Mouse (Mus musculus): ENCODE data around the gene Gm3448.
"Not testable (repeated sequence)": the region's sequence is repeated elsewhere in the genome, so short reads cannot be mapped to it uniquely, and the experiment has no call there.

Gene Gm3448

DNA sequence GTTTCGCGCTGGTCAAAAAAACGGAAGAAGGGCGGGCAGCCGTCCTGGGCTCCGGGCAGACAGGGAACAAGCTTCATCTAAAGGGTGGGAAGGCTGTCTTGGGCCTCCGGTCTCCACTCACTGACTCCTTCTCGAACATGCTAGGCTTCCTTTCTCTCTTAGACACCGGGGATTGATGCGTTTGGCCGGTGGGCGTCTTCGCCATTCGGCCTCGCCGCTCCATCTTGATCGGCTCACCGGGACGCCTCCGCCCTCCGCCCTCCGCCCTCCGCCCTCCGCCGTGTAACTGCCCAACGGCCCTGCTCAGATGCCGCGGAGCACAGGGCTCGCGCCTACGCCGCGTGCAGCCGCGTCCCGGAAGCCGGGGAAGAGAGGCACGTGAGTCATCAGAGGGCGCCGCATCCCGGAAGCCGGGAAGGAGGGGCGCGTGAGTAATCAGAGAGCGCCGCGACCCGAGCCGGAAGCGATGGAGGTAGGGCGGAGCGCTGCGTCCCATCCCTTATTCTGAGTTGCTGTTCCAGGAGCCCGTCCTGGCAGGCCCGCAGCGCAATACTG lies at the start of gene Gm3448, which contains the start of the genes Ermard and Tcte3:
TSS of gene Gm3448 (minus strand) at position 363 of the 555 bp plus-strand sequence.
TSS of gene Ermard (plus strand) at position 34 of the 555 bp plus-strand sequence.
TSS of gene Tcte3 (minus strand) at position 314 of the 555 bp plus-strand sequence.
- peak; percentile 55 for DNase-seq

DNA sequence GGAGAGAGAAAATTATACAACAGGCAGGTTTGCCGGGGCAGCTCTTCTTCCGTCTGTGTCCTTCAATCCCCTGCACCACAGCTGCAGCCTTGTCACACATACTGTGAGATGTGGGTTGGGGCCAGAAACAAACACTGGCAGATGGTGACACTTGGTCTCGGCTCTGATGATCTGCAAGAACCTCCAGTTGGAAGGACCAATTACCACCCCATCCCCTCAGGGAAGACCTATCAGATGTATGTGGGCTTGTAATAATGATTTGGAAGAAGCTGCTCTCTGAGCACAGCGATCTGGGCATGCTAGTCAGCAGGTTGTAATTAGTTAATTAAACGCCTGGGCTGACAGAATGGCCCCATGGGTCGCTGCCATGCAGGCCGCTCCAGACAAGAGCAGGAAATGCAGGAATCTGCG lies 47.3 kb upstream of the Gm3448 start:
- DNase-seq: peak; percentile 42

DNA sequence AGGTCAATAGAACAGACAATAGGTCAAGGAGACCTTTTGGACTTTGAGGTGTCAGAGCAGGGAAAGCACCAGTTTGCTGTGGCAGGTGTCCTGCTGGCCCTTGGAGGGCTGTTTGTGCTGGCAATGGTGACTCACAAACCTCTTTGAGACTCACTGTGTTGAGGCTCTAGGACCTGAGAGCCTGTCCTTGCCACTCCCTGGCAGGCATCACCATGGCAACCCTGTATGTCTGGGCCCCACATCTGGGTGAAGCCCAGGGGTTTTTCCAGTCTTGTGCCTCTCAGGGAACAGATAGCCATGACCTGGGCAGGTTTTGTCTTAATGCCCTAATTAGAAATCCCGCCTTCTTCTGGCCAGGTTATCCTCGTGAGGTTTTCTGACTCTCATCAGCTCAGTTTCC lies 46.8 kb upstream of the Gm3448 start:
- no peak for DNase-seq

DNA sequence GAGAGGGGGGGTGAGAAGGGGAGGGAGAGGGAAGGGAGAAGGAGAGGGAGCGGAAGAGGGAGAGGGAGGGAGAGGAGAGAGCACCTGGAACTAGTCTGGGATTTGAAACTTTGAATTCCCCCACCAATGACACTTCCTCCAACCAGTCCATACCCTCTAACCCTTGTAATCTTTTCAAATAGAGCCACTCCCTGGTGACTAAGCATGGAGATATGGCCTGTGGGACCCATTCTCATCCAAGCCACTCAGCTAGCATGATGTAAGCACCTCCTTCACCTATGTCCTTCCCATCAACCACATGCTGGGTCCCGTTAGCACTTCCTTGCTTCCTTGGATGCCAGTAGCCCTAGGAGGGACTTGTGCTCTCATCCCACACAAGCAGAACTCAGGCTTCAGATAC lies 43.7 kb upstream of the Gm3448 start:
- no peak for DNase-seq

DNA sequence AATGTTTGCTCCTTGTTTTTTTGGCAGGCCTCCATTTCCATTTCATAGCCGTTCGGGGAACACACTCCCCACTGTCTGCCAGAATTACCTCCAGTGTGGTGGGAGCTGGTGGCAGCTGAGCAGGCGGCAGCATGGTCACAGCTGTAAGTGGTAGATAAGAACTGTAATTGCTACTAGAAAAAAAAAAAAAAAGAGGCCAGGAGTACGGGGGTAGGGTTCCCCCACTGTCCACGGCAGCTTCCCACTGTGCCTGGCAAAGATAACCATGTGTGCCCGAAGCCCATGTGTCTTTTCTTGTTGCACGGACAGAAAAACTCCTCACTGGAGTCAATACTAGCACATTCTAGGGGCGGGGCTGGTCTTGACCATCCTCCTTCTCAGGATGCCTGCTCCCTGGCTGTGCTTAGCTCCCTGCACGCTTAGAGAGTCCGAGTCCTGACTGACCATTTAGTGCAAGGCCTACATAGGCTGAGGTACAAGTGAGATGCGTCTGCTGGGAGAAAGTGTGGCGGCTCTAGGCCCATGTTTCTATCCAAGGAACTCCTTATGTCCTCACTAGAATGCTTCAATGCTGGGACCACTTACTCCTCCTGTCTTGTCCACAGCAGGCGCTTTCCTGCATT lies 43.0 kb upstream of the Gm3448 start:
- DNase-seq: no peak

- DNase-seq: no peak
These were observed 36.2 kb upstream of the Gm3448 start for GRCm38 (mm10) chr17:15077536-15077935.

- DNase-seq: no peak
These were observed 33.7 kb upstream of the Gm3448 start for GRCm38 (mm10) chr17:15075033-15075432.

DNA sequence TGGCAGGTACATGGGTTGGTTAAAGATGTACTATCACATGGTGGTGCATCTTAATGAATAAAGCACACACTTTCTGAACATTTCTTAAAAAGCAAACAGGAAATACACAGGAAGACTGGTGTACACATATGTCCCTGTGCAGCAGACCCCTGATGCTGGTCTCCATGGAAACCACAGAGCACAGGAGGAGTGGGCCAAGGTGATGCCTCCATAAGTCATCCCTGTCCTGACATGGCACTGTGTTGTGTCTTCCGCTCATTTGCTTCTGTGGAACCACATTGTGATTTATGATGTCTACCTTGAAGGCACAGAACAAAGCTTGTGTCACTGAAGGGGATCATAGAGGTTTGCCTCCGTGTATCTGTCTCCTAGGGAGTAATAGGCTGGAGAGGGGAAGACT lies 30.9 kb upstream of the Gm3448 start:
- DNase-seq: no peak

DNA sequence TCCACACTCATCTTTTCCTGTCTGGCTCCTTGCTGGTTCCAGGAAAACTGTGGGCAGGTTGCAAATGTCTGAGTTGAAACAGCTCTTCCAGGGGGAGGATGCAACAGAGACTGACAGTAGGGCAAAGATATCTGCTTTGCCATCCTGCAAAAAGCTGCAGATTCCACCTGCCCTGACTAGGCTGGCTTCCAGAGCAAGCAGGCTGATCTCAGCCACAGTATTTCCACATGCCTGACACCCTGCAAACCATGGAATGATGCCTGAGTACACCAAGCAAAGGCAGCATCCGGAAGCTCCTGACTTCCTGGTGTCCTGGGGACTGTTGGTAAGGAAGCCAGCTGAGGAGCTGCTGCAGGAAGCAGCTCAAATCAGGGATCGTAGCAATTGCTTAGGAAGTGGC lies 27.8 kb upstream of the Gm3448 start:
- no peak for DNase-seq

GRCm38 (mm10) chr17:15068040-15068792 lies 26.9 kb upstream of the Gm3448 start:
- DNase-seq: no peak

DNA sequence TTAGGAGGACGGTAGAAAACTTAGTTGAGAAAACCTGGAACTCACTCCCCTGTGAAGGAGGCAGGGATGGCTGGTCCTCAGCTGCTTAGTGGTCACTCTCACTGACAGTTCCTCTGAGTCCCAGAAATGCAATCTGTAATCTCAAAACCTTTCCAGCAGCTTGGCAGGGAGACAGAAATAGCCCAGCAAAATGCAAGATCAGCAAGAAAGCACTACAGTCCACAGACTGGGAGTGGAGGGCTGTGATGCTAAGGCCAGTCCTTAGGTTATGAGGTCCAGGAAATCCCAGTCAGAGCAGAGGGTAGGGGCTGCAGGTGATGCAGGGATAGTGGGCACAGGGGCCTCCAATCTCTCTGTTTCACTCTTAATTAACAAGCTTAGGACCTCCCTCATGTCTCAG lies 25.6 kb upstream of the Gm3448 start:
- DNase-seq: no peak

- no peak for DNase-seq
These were observed 24.7 kb upstream of the Gm3448 start for GRCm38 (mm10) chr17:15066066-15066465.

DNA sequence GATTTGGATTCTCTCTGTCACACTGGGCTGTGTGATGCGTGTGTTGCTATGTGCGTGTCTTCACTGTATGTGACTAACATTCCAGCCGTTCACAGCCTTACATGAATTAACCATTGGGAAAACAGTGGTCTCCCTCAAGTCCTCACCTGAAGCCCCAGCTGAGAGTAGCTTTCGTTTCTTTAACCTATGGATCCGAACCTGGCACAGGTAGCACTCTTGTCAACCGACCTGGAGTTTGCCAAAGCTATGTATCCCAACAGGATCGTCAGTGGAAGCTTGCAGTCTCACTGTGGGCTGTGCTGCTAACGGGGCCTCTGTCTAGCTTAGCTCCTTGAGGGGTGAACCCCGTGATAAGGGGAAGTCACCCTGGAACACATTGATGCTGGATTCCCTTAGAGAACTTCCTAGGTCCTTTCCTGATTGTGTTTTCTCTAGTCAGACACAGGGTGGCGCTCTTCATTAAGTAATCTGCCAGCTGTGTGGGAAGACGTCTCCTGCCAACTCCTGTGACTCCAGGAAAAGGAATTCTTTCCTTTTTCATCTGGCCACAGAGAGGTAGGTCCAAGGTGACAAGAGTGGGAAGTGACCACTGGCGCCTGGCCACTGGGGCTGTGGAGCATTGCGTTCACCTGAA lies 24.2 kb upstream of the Gm3448 start:
- peak; percentile 36 for DNase-seq

GRCm38 (mm10) chr17:15060356-15060755 lies 19.0 kb upstream of the Gm3448 start:
- DNase-seq: no peak

DNA sequence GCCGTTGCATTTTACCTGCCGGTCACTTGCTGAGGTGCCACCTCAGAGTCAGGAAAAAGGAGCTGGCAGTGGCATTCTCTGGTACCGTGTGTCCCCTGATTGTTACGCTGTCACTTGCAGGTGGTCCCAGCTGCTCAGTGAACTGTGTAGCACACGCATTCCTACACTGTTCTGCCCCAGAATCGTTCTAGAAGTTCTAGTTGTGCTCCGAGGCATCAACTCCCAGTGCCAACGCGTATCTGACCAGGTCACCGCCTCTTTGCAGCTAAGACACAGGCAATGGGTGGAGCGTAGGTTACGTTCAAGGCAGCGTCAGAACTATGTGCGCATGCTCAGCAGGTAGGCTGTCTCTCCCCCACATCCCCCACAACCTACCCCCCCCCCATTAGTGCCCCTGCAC lies 18.3 kb upstream of the Gm3448 start:
- DNase-seq: no peak

DNA sequence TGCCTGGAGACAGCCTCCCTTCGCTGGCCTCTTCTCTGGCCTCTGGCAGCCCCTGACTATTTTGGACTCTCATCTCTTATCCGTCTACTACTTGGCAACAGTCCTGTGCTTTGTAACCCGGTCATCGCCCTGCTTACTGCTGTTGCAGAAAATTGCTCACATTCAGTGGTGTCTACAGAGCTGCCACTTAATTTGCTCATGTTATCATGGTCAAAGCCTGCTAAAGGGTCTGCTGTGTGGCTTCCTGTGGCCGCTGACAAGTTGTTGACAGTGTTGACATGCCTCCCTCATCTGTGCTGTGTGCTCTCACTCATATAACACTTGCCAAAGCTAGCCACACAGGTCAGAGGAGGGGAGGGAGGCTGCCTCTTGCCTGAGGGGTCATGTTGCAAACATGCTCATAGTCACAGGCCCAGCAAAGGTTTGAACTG lies 16.8 kb upstream of the Gm3448 start:
- no peak for DNase-seq

GRCm38 (mm10) chr17:15055925-15056324 lies 14.6 kb upstream of the Gm3448 start:
- no peak for DNase-seq

DNA sequence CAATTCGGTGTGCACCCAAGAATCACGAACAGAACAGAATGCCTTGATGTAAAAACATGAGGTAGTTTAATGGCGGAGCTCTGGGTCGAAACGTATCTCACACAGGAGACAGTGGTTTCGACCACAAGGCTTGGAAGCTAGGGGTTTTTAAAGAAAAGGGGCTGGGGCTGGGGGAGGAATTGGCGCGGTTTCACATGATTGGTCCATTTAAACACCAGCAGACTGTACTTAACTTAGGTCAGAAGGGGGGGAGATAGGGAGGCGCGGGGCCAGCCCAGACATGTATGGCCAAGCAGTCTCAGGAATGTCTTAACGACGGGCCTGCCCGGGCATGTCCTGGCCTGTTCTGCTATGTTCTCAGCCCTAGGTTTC lies 12.5 kb upstream of the Gm3448 start:
- not testable (repeated sequence) for DNase-seq

DNA sequence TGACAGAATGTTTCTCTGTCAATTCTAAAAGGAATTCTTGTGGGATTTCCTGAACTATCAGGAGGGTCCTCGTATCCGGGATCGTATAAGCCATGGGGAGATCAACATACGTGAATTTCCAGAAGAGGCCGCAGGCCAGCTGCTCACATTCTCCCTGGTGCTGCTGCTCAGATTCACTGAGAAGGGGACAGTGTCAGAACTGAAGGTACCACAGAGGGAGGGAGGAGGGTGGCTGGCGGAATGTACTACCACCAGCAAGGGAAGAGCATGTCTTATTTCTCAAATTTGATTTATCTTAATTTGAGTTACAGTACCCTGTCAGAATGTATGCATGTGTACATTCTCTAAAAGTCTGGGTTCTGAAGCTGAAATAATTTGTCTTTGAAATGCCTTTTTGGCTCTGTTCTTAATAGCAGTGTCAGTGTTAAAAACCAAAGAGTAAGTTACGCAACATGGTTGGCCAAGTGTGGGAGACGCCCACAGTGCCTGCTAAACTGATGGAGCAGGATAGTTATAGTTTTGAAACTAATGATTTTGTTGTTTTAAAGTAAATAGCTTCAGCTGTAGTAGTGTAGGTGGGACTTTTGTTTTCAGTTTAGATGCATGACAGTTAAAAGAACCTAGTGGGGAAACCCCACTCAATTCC lies 12.0 kb upstream of the Gm3448 start:
- not testable (repeated sequence) for DNase-seq

- DNase-seq: not testable (repeated sequence)
These were observed 11.4 kb upstream of the Gm3448 start for GRCm38 (mm10) chr17:15052766-15053165.

GRCm38 (mm10) chr17:15050338-15050737 lies 9.0 kb upstream of the Gm3448 start:
- not testable (repeated sequence) for DNase-seq

- DNase-seq: not testable (repeated sequence)
These were observed 882 bp downstream of the Gm3448 start for GRCm38 (mm10) chr17:15040455-15040854.

DNA sequence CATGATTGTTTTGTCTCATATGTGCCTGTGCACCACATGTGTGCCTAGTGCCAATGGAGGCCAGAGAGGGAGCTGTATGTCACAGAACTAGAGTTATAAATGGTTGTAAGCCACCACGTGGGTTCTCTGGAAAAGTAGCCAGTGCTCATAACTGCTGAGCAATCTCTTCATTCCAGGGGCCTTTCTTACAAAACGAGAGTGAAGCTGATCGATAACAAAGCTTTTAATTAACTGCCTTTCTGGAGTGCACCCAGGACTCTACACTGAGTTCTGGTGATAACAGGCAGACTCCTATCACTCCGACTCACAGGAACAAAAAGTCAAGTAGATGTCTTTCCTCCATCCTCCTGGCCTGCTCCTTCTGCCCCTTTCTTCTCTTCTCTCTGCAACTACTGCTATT lies 9.9 kb downstream of the Gm3448 start:
- DNase-seq: not testable (repeated sequence)
